Mouse (Mus musculus): ENCODE data around the gene Eln. TPM values are rescaled to one million over a fixed set of nuclear protein-coding genes. Genes with fewer than 3 reads are reported as not detected.

Gene Eln
- total RNA-seq, 1 experiment from 2014 or later: not detected

- ATAC-seq (replicated peaks in 1 of 2; ENCODE audit: insufficient read depth in 1 of 2, low FRiP score in 2 of 2, low TSS enrichment in 1 of 2, low read depth in 1 of 2, poor library complexity in 2 of 2, severe bottlenecking in 2 of 2): peak; percentile 55 to 57
These were observed 960 bp upstream of the Eln start for GRCm38 (mm10) chr5:134747947-134748618.

DNA sequence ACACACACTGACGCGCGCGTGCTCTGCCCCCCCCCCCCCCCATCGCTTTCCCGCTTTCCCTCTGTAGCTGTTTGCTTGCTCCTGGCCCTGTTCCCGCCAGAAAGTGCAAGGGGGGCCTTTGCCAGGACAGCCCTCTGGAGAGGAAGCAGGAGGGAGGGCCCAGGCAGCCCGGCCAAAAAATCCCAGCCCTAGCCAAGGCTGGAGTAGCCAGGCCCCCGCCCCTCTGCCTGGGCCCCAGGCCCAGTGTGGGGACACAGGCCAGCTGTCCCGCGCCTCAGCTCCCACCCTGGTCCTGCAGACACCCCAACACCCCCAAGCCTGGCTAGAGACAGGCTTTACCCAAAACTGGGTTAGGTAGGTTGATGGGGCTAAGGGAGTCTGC is 380 bp upstream of the Eln start:
- ATAC-seq (replicated peaks in 1 of 2; ENCODE audit: insufficient read depth in 1 of 2, low FRiP score in 2 of 2, low TSS enrichment in 1 of 2, low read depth in 1 of 2, poor library complexity in 2 of 2, severe bottlenecking in 2 of 2): no peak

DNA sequence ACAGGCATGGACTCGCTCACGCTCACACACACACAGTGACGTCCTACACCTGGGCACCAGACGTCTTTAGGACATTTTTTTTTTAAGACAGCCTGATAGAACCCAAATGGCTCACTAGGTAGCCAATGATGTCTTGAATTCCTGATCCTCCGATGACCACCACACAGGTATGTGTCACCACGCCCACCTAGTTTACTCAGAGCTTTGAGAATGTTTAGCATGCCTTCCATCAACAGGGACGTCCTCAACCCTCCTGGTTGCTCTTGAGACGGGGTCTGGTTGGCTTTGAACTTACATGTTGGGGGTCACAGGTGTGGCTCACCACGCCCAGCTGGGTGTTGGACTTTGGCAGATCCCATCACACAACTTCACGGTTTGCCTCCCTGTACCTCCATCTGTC is 922 bp downstream of the Eln start:
- no peak for ATAC-seq (replicated peaks in 1 of 2; ENCODE audit: insufficient read depth in 1 of 2, low FRiP score in 2 of 2, low TSS enrichment in 1 of 2, low read depth in 1 of 2, poor library complexity in 2 of 2, severe bottlenecking in 2 of 2)

DNA sequence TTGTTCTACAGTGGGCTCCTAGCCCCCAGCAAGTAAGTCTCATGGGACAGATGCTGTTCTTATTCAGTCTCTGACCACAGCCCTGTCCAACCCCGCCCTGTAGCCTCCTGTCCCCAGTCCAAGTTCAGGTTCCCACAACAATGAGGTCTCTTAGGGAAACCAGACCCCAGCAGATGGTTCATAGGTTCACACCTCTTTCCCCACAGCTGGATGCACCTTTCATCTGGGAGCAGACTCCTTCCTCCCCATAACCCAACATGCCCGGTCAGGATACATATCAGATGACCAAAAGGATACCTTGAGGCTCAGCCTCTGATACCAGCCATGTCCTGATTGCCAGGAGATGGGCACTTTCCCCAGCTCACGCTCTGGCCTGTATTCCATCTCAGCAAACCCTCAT is 1.3 kb downstream of the Eln start:
- no peak for ATAC-seq (replicated peaks in 1 of 2; ENCODE audit: insufficient read depth in 1 of 2, low FRiP score in 2 of 2, low TSS enrichment in 1 of 2, low read depth in 1 of 2, poor library complexity in 2 of 2, severe bottlenecking in 2 of 2)

DNA sequence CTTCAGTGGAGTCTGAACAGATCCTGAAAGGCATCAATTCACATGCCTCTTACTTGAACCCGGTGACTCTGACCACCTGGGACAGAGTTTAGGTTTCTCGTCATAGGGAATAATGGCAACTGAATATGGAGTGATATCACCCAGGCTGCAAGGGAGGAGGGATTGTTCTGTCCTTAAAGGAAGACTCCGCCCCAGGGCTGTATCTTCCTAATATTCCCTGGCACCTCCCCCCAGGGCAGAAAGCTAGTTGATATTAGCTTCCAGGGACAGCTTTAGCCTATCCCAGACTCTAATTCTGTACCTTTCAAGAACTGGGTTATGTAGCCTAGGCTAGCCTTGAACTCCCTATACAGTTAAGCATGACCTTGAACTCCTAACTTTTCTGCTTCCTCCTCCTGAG is 2.1 kb downstream of the Eln start:
- no peak for ATAC-seq (replicated peaks in 1 of 2; ENCODE audit: insufficient read depth in 1 of 2, low FRiP score in 2 of 2, low TSS enrichment in 1 of 2, low read depth in 1 of 2, poor library complexity in 2 of 2, severe bottlenecking in 2 of 2)

GRCm38 (mm10) chr5:134743991-134744390 is 3.1 kb downstream of the Eln start:
- ATAC-seq (replicated peaks in 1 of 2; ENCODE audit: insufficient read depth in 1 of 2, low FRiP score in 2 of 2, low TSS enrichment in 1 of 2, low read depth in 1 of 2, poor library complexity in 2 of 2, severe bottlenecking in 2 of 2): no peak

- 0 out of 4 replicates have a peak, but pooled peaks of 1 of the 2 experiments have one; percentile 17 for ATAC-seq (replicated peaks in 1 of 2; ENCODE audit: insufficient read depth in 1 of 2, low FRiP score in 2 of 2, low TSS enrichment in 1 of 2, low read depth in 1 of 2, poor library complexity in 2 of 2, severe bottlenecking in 2 of 2)
These were observed 4.8 kb downstream of the Eln start for GRCm38 (mm10) chr5:134742221-134742795.

DNA sequence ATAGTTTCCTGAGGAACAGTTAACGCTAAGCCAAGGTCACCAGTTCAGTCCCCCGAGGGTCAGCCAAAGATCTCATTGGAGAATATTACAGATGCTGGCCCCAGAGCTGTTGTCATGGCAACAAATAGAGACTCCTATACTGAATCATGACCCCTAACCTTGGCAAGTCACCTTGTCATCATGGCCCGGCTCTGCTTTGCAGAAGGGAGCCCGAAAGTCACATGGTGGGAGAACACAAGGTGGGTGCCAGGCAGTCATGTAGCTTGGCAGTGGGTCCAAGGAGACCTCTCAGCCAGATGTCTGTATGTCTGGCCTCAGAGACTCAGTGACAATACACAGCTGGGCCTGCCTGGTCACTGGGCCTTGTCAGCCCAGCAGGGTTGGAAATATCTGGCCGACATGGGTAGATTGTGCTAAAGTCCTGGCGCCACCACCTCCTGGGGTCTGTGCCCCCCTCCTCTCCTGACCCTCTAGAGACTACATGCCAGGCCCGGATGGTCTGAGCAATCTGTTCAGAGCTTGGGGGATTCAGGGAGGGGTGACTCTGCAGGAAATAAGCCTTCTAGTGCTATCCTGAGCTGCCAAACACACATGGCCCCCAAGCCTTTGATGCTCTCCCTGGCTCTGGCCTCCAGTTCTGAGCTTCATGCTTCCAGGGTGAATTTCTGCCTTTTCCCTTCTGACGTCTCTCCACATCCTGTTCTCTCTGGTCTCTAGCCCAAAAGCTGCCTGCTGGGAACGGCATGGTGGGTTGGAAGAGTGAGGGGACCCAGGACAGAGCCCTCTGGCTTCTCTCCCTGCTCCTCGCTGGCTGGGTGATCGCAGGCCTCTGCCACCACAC is 6.4 kb downstream of the Eln start:
- no peak for ATAC-seq (replicated peaks in 1 of 2; ENCODE audit: insufficient read depth in 1 of 2, low FRiP score in 2 of 2, low TSS enrichment in 1 of 2, low read depth in 1 of 2, poor library complexity in 2 of 2, severe bottlenecking in 2 of 2)

DNA sequence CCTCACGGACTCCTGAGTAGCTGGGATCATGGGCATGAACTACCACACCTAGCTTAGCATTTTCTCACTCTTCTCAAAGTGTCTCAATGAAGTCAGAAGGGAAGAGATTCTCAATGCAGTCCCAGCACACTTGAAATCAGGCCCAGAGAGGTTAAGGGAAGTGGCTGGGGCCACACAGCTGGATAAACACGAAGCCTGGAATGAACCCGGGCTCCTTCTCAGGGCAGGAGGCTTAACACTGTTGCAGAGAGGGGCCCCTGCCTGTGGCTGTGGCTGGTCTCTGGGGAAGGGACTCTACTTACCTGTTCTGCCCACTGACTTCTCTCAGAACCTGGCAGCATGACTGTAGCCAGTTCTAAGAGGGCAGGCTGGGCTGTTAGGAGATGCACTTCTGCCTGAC is 7.2 kb downstream of the Eln start:
- no peak for ATAC-seq (replicated peaks in 1 of 2; ENCODE audit: insufficient read depth in 1 of 2, low FRiP score in 2 of 2, low TSS enrichment in 1 of 2, low read depth in 1 of 2, poor library complexity in 2 of 2, severe bottlenecking in 2 of 2)

DNA sequence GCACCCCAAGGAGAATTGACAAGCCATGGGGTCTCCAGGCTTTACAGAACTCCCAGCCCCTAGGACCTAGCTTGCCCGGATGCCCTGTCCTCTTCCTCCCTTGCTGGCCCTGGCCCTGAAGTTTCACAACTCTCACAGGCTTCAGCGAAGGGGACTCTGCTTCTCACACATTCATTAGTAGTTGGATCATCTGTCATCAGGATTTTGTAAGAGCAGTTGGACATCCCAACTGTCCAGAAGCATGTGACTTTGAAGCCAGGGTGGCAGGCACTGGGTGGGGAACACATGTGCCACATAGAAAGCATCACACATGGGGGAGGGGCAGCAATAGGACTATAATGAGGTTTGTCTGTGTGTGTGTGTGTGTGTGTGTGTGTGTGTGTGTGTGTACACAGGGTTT is 12.2 kb downstream of the Eln start:
- ATAC-seq (replicated peaks in 1 of 2; ENCODE audit: insufficient read depth in 1 of 2, low FRiP score in 2 of 2, low TSS enrichment in 1 of 2, low read depth in 1 of 2, poor library complexity in 2 of 2, severe bottlenecking in 2 of 2): no peak

DNA sequence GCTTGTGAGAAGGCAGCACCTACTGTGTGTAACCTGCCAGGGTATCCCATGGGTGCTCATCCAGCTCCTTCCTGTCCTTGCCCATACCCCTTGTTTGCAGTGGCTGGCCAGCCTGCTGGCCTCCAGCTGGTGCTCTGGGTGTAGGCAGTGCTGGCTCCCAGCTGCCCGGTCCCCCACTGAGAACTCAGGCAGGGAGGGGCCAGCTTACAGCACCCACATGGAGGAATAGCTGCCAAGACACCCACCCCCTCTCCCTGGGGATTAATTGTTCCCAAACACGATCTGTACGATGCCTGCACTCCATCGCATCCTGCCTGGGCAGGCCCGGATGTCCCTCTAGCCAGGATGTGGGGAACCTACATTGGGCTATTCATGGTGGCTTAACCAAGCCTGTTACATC is 13.1 kb downstream of the Eln start:
- ATAC-seq (replicated peaks in 1 of 2; ENCODE audit: insufficient read depth in 1 of 2, low FRiP score in 2 of 2, low TSS enrichment in 1 of 2, low read depth in 1 of 2, poor library complexity in 2 of 2, severe bottlenecking in 2 of 2): no peak

DNA sequence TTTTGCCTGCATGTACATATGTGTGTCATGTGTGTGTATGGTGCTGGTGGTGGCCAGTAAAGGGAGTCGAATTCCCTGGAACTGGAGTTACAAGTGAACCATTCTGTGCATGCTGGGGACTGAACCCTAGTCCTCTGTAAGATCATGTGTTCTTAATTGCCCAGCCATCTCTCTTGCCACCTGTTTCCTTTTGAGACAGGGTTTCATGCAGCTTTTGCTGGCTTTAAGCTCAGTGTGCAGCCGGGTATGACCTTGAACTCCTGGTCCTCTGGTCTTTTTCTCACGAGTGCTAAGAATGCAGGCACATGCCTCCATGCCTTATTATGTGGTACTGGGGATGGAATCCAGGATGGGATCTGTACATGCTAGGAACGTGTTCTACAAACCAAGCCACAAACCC is 13.9 kb downstream of the Eln start:
- no peak for ATAC-seq (replicated peaks in 1 of 2; ENCODE audit: insufficient read depth in 1 of 2, low FRiP score in 2 of 2, low TSS enrichment in 1 of 2, low read depth in 1 of 2, poor library complexity in 2 of 2, severe bottlenecking in 2 of 2)

DNA sequence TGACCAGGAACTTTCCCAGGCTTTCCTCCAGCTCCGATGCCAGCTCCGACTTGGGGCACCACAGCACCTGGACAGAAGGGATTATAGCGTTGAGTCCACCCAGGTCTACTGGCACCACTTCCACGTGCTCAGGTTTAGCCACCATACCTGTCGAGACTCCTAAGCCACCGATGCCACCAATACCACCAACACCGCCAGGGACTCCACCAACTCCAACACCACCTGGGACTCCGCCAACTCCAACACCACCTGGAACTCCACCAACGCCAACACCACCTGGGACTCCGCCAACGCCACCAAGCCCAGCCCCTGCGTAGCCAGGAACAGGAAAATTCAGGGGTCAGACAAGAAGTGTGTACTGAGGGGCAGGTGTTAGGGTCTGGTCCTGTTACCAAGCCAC is 18.0 kb downstream of the Eln start:
- no peak for ATAC-seq (replicated peaks in 1 of 2; ENCODE audit: insufficient read depth in 1 of 2, low FRiP score in 2 of 2, low TSS enrichment in 1 of 2, low read depth in 1 of 2, poor library complexity in 2 of 2, severe bottlenecking in 2 of 2)

- no peak for ATAC-seq (replicated peaks in 1 of 2; ENCODE audit: insufficient read depth in 1 of 2, low FRiP score in 2 of 2, low TSS enrichment in 1 of 2, low read depth in 1 of 2, poor library complexity in 2 of 2, severe bottlenecking in 2 of 2)
These were observed 18.6 kb downstream of the Eln start for GRCm38 (mm10) chr5:134728535-134728934.

DNA sequence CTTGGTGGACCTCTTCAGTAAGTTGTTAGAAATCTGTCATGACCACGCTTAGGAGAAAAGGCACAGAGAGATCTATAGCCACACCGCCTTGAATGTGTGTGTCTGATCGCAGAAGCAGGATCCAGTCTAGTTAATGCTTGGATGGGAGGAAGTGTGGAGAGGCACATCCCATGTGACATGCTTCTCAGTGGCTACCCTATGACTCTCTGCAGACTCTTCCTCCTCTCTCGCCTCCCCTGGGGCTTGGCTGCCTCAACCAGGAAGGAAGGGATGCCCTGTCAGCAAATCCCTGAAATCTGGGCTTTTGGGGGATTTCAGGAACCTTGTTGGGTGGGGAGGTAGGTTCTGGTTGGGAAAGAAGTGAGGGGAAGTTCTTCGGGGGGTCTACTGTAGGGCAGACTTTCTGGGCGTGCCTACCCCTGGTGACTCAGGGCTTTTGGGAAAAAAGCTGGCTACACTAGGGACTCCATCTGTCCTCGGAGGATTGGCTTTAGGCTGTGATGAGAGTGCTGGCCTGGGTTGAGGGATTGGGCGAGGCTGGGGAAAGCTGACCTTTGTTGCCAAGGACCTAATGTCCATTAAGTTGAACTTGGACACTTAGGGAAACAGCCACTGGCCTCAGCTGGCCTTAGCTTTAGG is 20.0 kb downstream of the Eln start:
- no peak for ATAC-seq (replicated peaks in 1 of 2; ENCODE audit: insufficient read depth in 1 of 2, low FRiP score in 2 of 2, low TSS enrichment in 1 of 2, low read depth in 1 of 2, poor library complexity in 2 of 2, severe bottlenecking in 2 of 2)

- no peak for ATAC-seq (replicated peaks in 1 of 2; ENCODE audit: insufficient read depth in 1 of 2, low FRiP score in 2 of 2, low TSS enrichment in 1 of 2, low read depth in 1 of 2, poor library complexity in 2 of 2, severe bottlenecking in 2 of 2)
These were observed 21.8 kb downstream of the Eln start for GRCm38 (mm10) chr5:134725299-134725698.

GRCm38 (mm10) chr5:134720058-134720457 is 27.1 kb downstream of the Eln start:
- ATAC-seq (replicated peaks in 1 of 2; ENCODE audit: insufficient read depth in 1 of 2, low FRiP score in 2 of 2, low TSS enrichment in 1 of 2, low read depth in 1 of 2, poor library complexity in 2 of 2, severe bottlenecking in 2 of 2): no peak

- ATAC-seq (replicated peaks in 1 of 2; ENCODE audit: insufficient read depth in 1 of 2, low FRiP score in 2 of 2, low TSS enrichment in 1 of 2, low read depth in 1 of 2, poor library complexity in 2 of 2, severe bottlenecking in 2 of 2): no peak
These were observed 36.0 kb downstream of the Eln start for GRCm38 (mm10) chr5:134711076-134711475.

Measured in hematopoietic stem cell, adult 5-6 weeks (primary cell).